Mouse (Mus musculus) MEL (cell line): ENCODE results near the gene Fut2. TPM values are rescaled to one million over a fixed set of nuclear protein-coding genes. Genes with fewer than 3 reads are reported as not detected.

ENCODE experiments used
- DNase-seq: peaks from one replicate; pipeline ENCODE4 v3.0.0; 2011; ENCODE audit warnings: low read depth, low spot score
- H3K27ac ChIP-seq: 2 replicates; pipeline ENCODE4 v1.5.1; 2012; ENCODE audit warnings: low read depth, mild to moderate bottlenecking, control low read depth, low read length, moderate library complexity; ENCODE audit not compliant: control insufficient read depth
- H3K27me3 ChIP-seq, 2 experiments: fragments of 150-350 bp in 1 of 2; sonication (generic) in 1 of 2; 2 replicates each; pipeline ENCODE4 v1.6.1; 2012; ENCODE audit warnings: low read length in 2 of 2, mild to moderate bottlenecking in 2 of 2, improper control_type of control experiment in 1 of 2, moderate library complexity in 1 of 2; ENCODE audit not compliant: insufficient read depth in 2 of 2, control insufficient read depth in 1 of 2
- H3K36me3 ChIP-seq, 2 experiments: 2 replicates each; pipeline ENCODE4 v1.6.1; 2012 to 2014; ENCODE audit warnings: low read length in 2 of 2, improper control_type of control experiment in 1 of 2, inconsistent platforms in 1 of 2, mild to moderate bottlenecking in 1 of 2; ENCODE audit not compliant: insufficient read depth in 2 of 2, control insufficient read depth in 1 of 2
- H3K4me1 ChIP-seq, 2 experiments: fragments of 150-350 bp in 1 of 2; sonication (generic) in 1 of 2; 2 replicates each; pipeline ENCODE4 v1.6.1; 2012; ENCODE audit warnings: low read length in 2 of 2, improper control_type of control experiment in 1 of 2, mild to moderate bottlenecking in 1 of 2; ENCODE audit not compliant: insufficient read depth in 2 of 2, control insufficient read depth in 1 of 2
- H3K4me3 ChIP-seq, 2 experiments: fragments of 150-350 bp in 1 of 2; sonication (generic) in 1 of 2; 2 replicates each; pipeline ENCODE4 v1.5.1; 2012; ENCODE audit warnings: low read depth in 2 of 2, low read length in 2 of 2, mild to moderate bottlenecking in 2 of 2, moderate library complexity in 2 of 2, control low read depth in 1 of 2, improper control_type of control experiment in 1 of 2; ENCODE audit not compliant: control insufficient read depth in 1 of 2, insufficient read depth in 1 of 2
- H3K79me2 ChIP-seq: 2 replicates; pipeline ENCODE4 v1.6.1; 2012; ENCODE audit warnings: mild to moderate bottlenecking, low read length, moderate library complexity; ENCODE audit not compliant: control insufficient read depth, poor library complexity, insufficient read depth
- H3K9ac ChIP-seq: 2 replicates; pipeline ENCODE4 v1.6.1; 2012; ENCODE audit warnings: low read depth, mild to moderate bottlenecking, control low read depth, low read length, moderate library complexity; ENCODE audit not compliant: control insufficient read depth, poor library complexity, severe bottlenecking
- H3K9me3 ChIP-seq: fragments of 150-350 bp; sonication (generic); replicated peaks from 2 replicates; pipeline ENCODE4 v1.6.1; 2012; ENCODE audit warnings: mild to moderate bottlenecking, low read length, improper control_type of control experiment, moderate library complexity; ENCODE audit not compliant: insufficient read depth
- BHLHE40 ChIP-seq: IDR thresholded peaks from 2 replicates; pipeline ENCODE4 v1.6.1; 2012; ENCODE audit warnings: low read depth, mild to moderate bottlenecking, inconsistent platforms, low read length, improper control_type of control experiment, borderline replicate concordance
- CHD1 ChIP-seq: IDR thresholded peaks from 2 replicates; pipeline ENCODE4 v1.6.1; 2012; ENCODE audit warnings: low read depth, mild to moderate bottlenecking, inconsistent platforms, low read length, improper control_type of control experiment
- CTCF ChIP-seq, 3 experiments: IDR thresholded peaks in 2 of 3; conservative IDR thresholded peaks in 1 of 3; 2 replicates each; pipeline ENCODE4 v1.5.1; 2011 to 2012; ENCODE audit warnings: low read length in 3 of 3, low read depth in 2 of 3, mild to moderate bottlenecking in 2 of 3, improper control_type of control experiment in 1 of 3, inconsistent platforms in 1 of 3, mixed read lengths in 1 of 3, moderate library complexity in 1 of 3; ENCODE audit not compliant: control insufficient read depth in 1 of 3, insufficient read depth in 1 of 3, poor library complexity in 1 of 3, severe bottlenecking in 1 of 3
- E2F4 ChIP-seq: IDR thresholded peaks from 2 replicates; pipeline ENCODE4 v1.6.1; 2011; ENCODE audit warnings: low read depth, low read length, improper control_type of control experiment, borderline replicate concordance
- ELF1 ChIP-seq: IDR thresholded peaks from 2 replicates; pipeline ENCODE4 v1.6.1; 2014; ENCODE audit warnings: low read depth, mild to moderate bottlenecking, inconsistent platforms, low read length, improper control_type of control experiment, moderate library complexity
- ETS1 ChIP-seq: IDR thresholded peaks from 2 replicates; pipeline ENCODE4 v1.6.1; 2012; ENCODE audit warnings: low read depth, mild to moderate bottlenecking, inconsistent platforms, low read length, improper control_type of control experiment, moderate library complexity
- GABPA ChIP-seq: IDR thresholded peaks from 2 replicates; pipeline ENCODE4 v1.6.1; 2012; ENCODE audit warnings: low read depth, mild to moderate bottlenecking, inconsistent platforms, low read length, improper control_type of control experiment, moderate library complexity
- KAT2A ChIP-seq: conservative IDR thresholded peaks from 2 replicates; pipeline ENCODE4 v1.6.1; 2012; ENCODE audit warnings: low read depth, low read length, improper control_type of control experiment, inconsistent platforms
- MAFK ChIP-seq: IDR thresholded peaks from 2 replicates; pipeline ENCODE4 v1.6.1; 2011; ENCODE audit warnings: low read depth, mild to moderate bottlenecking, low read length, improper control_type of control experiment, borderline replicate concordance
- MAX ChIP-seq: IDR thresholded peaks from 2 replicates; pipeline ENCODE4 v1.6.1; 2011; ENCODE audit warnings: low read length, improper control_type of control experiment
- MAZ ChIP-seq: IDR thresholded peaks from 2 replicates; pipeline ENCODE4 v1.6.1; 2012; ENCODE audit warnings: low read depth, mild to moderate bottlenecking, inconsistent platforms, low read length, improper control_type of control experiment
- MEF2A ChIP-seq: IDR thresholded peaks from 2 replicates; pipeline ENCODE4 v1.6.1; 2014; ENCODE audit warnings: low read depth, mild to moderate bottlenecking, inconsistent platforms, low read length, improper control_type of control experiment; ENCODE audit not compliant: poor library complexity, insufficient replicate concordance, severe bottlenecking; ENCODE audit errors: extremely low read depth
- MXI1 ChIP-seq: IDR thresholded peaks from 2 replicates; pipeline ENCODE4 v1.6.1; 2011; ENCODE audit warnings: mild to moderate bottlenecking, low read depth, low read length, improper control_type of control experiment
- MYB ChIP-seq: IDR thresholded peaks from 2 replicates; pipeline ENCODE4 v1.6.1; 2011; ENCODE audit warnings: mild to moderate bottlenecking, low read depth, low read length, improper control_type of control experiment
- MYC ChIP-seq: IDR thresholded peaks from 2 replicates; pipeline ENCODE4 v1.6.1; 2011; ENCODE audit warnings: low read depth, mild to moderate bottlenecking, low read length, improper control_type of control experiment, moderate library complexity
- NELFE ChIP-seq: IDR thresholded peaks from 2 replicates; pipeline ENCODE4 v1.6.1; 2011; ENCODE audit warnings: low read depth, low read length, improper control_type of control experiment
- POLR2A ChIP-seq, 2 experiments: IDR thresholded peaks; 2 replicates each; pipeline ENCODE4 v1.6.1; 2011 to 2012; ENCODE audit warnings: low read length in 2 of 2, mild to moderate bottlenecking in 2 of 2, control low read depth in 1 of 2, improper control_type of control experiment in 1 of 2, low read depth in 1 of 2, moderate library complexity in 1 of 2; ENCODE audit not compliant: control insufficient read depth in 1 of 2, insufficient read depth in 1 of 2, poor library complexity in 1 of 2
- POLR2AphosphoS2 ChIP-seq: IDR thresholded peaks from 2 replicates; pipeline ENCODE4 v1.6.1; 2011; ENCODE audit warnings: low read length, improper control_type of control experiment
- RAD21 ChIP-seq: IDR thresholded peaks from 2 replicates; pipeline ENCODE4 v1.6.1; 2011; ENCODE audit warnings: mild to moderate bottlenecking, low read depth, low read length, improper control_type of control experiment
- RCOR1 ChIP-seq: IDR thresholded peaks from 2 replicates; pipeline ENCODE4 v1.6.1; 2012; ENCODE audit warnings: low read depth, mild to moderate bottlenecking, inconsistent platforms, low read length, improper control_type of control experiment
- TAL1 ChIP-seq: IDR thresholded peaks from 2 replicates; pipeline ENCODE4 v1.6.1; 2012; ENCODE audit warnings: mild to moderate bottlenecking, inconsistent platforms, low read length, moderate library complexity, mixed read lengths
- TBP ChIP-seq: IDR thresholded peaks from 2 replicates; pipeline ENCODE4 v1.8.0; 2011; ENCODE audit warnings: low read depth, low read length, improper control_type of control experiment
- TCF12 ChIP-seq: IDR thresholded peaks from 2 replicates; pipeline ENCODE4 v1.6.1; 2014; ENCODE audit warnings: low read depth, mild to moderate bottlenecking, inconsistent platforms, low read length, improper control_type of control experiment, moderate library complexity
- UBTF ChIP-seq: IDR thresholded peaks from 2 replicates; pipeline ENCODE4 v1.6.1; 2012; ENCODE audit warnings: low read depth, mild to moderate bottlenecking, inconsistent platforms, low read length, improper control_type of control experiment, moderate library complexity, borderline replicate concordance; ENCODE audit not compliant: insufficient read depth
- ZC3H11A ChIP-seq: IDR thresholded peaks from 2 replicates; pipeline ENCODE4 v1.6.1; 2012; ENCODE audit warnings: low read depth, mild to moderate bottlenecking, inconsistent platforms, low read length, improper control_type of control experiment
- ZKSCAN1 ChIP-seq: IDR thresholded peaks from 2 replicates; pipeline ENCODE4 v1.6.1; 2012; ENCODE audit warnings: low read depth, mild to moderate bottlenecking, inconsistent platforms, low read length, improper control_type of control experiment, moderate library complexity
- ZMIZ1 ChIP-seq: IDR thresholded peaks from 2 replicates; pipeline ENCODE4 v1.6.1; 2012; ENCODE audit warnings: low read depth, mild to moderate bottlenecking, inconsistent platforms, low read length, improper control_type of control experiment, moderate library complexity
- polyA plus RNA-seq, 2 experiments: library from polyadenylated mRNA; stranded (reverse) in 1 of 2; unstranded in 1 of 2; fragments of >175 nt in 1 of 2; fragments of >200 nt in 1 of 2; gene quantifications; 2 replicates each; pipeline versions ENCODE4 v1.2.1 to v1.2.4; 2012; ENCODE audit warnings: low replicate concordance in 2 of 2, low read depth in 1 of 2; ENCODE audit not compliant: insufficient read length in 2 of 2, insufficient read depth in 1 of 2, missing spikeins in 1 of 2
- total RNA-seq: library from RNA; depleted of rRNA; stranded (reverse); fragments of 300-350 nt; gene quantifications from 2 replicates; pipeline ENCODE4 v1.2.3, GENCODE M21; 2012

The Fut2 gene
- total and polyA plus RNA-seq, 3 experiments: not detected

DNA sequence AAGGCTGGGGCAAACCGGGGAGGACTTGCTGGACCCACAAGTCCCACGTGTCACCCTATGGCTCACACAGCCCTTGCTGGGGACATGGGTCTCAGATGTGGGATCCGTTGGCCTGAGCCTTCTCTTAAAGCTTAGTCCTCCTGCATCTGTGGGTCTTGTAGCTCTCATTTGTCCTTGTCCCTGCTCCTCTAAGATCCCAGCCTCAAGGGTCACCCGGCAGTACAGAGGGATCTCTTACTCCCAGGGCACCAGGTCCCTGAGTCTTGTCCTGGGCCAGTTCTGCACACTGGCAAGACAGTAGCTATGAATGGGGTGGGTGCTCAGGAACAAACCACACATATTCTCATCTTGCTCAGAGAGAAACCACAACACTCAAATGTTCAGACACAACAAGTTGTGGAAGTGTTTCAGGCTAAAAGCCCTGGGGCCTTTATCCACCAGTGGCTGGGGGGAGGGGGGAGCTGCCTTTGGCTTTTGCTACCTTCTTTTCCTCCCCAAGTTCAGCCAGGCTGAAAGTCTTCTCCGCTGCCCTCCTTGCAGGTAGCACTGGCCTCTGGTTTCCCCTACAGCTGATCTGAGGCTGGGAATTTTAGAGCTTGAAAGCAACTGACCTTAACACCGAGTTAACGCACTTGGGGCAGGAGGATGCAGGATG is 17.3 kb upstream of the Fut2 start, which contains the start of gene Ntn5:
Gene Ntn5 (plus strand): TSS at position 627 of the 655 bp plus-strand sequence.
- DNase-seq: no peak
- H3K27ac ChIP-seq: no peak within 1 kb of the TSS
- no peak within 1 kb of the TSS for H3K9ac ChIP-seq
- H3K79me2 ChIP-seq: no peaks in the 10 kb centered on the region
- H3K27me3 ChIP-seq: peaks cover 0 to 3% of the 10 kb centered on the region in 2 experiments; a peak in 2 of 4 replicates
- H3K4me3 ChIP-seq: no peak within 1 kb of the TSS
- H3K36me3 ChIP-seq: peaks cover 0 to 17% of the 10 kb centered on the region in 2 experiments; a peak in 2 of 4 replicates
- peaks cover 13 to 20% of the 10 kb centered on the region in 2 experiments for H3K4me1 ChIP-seq
- H3K9me3 ChIP-seq: no peaks in the 10 kb centered on the region
- TF ChIP-seq MXI1: no peak
- no peak for TF ChIP-seq RAD21
- no peak for TF ChIP-seq NELFE
- no peak for TF ChIP-seq MAFK
- TF ChIP-seq BHLHE40: no peak
- TF ChIP-seq E2F4: no peak

DNA sequence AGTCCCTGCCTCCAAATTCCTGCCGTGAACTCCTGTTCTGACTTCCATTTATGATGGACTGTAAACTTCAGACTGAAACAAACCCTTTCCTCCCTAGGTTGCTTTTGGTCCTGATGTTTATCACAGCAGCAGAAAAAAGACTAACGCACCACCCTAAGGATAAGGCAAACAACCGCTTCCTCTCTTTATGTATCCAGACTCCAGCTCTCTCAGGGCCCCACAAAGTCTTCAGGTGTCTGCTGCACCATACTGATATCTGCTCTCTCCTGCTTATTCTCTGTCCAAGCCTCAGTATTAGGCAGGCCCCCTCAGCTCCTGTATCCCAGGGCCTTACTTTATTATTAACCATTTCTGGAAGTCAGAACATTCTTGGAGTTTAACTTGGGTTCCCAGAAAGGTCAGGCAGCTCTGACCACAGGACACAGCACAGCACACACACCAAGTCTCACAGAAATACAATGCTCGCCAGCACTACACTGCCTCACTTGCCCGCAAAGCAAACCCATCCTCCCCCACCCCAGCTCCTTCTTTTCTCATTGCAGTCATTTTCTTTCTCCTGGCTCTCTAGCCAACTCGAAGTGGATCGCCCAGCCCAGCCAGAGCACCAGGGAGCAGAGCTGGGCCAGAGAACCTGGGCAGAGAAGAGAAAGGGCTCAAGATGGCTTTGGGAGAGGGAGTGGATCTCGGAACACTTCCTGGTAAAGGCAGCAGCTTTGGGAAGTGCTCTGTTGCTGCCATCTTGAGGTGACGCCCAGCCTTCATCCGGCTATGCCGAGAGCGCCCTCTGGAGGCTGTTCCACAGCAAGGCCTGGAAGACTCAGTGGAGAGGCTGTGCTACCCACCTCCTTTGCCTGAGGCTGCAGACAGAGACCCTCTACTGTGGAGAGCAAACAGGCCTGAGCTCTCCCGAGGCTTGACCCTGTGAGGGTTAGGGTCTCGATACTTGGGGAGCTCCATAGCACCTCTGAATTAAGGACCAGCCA is 16.2 kb upstream of the Fut2 start:
- Histone ChIP-seq H3K4me1 (peaks cover 13 to 20% of the 10 kb centered on the region in 2 experiments), H3K9me3 (no peaks in the 10 kb centered on the region), H3K4me3 (peak overlapping the region; percentile 52 to 55), H3K36me3 (peaks cover 0 to 17% of the 10 kb centered on the region in 2 experiments; a peak in 2 of 4 replicates), H3K27ac (peak overlapping the region; percentile 57), H3K79me2 (no peaks in the 10 kb centered on the region), H3K9ac (peak overlapping the region; percentile 72), H3K27me3 (peaks cover 0 to 2% of the 10 kb centered on the region in 2 experiments; a peak in 2 of 4 replicates)
- DNase-seq: peak; percentile 91
- TF ChIP-seq KAT2A (no peak), CHD1 (no peak), TCF12 (no peak), MEF2A (no peak), MAFK (no peak), POLR2A (IDR thresholded peaks at IDR 0.05; ENCODE audit: control insufficient read depth in 1 of 2, insufficient read depth in 1 of 2, low read depth in 1 of 2, low read length in 2 of 2, poor library complexity in 1 of 2) (peak; percentile 40 to 57; a peak in 3 of 4 replicates), ETS1 (no peak), UBTF (no peak), RCOR1 (0 out of 2 replicates have a peak, but pooled peaks have one; percentile 7), MYC (no peak), MXI1 (0 out of 2 replicates have a peak, but pooled peaks have one; percentile 23), ZC3H11A (peak; percentile 82), MYB (no peak), CTCF (IDR thresholded peaks at IDR 0.05 in 2 of 3, conservative IDR thresholded peaks at IDR 0.05 in 1 of 3; ENCODE audit: control insufficient read depth in 1 of 3, insufficient read depth in 1 of 3, low read depth in 2 of 3, low read length in 3 of 3, poor library complexity in 1 of 3, severe bottlenecking in 1 of 3) (peak; percentile 93 to 100 (median 99)), BHLHE40 (no peak), TAL1 (no peak), ELF1 (peak; percentile 84), GABPA (no peak), POLR2AphosphoS2 (no peak), ZMIZ1 (no peak), RAD21 (peak; percentile 81), TBP (peak; percentile 57; the same call in 1 of the 2 replicates), ZKSCAN1 (no peak), MAZ (no peak; the same call in 1 of the 2 replicates), MAX (no peak)
